Mouse (Mus musculus): ENCODE results near the gene Map6. TPM values are rescaled to one million over a fixed set of nuclear protein-coding genes. Genes with fewer than 3 reads are reported as not detected.
A peak's percentile ranks its signal among the peaks of the same experiment; 100 is the strongest.

Map6 gene
- polyA plus RNA-seq, 1 experiment, result 0.39 TPM

DNA sequence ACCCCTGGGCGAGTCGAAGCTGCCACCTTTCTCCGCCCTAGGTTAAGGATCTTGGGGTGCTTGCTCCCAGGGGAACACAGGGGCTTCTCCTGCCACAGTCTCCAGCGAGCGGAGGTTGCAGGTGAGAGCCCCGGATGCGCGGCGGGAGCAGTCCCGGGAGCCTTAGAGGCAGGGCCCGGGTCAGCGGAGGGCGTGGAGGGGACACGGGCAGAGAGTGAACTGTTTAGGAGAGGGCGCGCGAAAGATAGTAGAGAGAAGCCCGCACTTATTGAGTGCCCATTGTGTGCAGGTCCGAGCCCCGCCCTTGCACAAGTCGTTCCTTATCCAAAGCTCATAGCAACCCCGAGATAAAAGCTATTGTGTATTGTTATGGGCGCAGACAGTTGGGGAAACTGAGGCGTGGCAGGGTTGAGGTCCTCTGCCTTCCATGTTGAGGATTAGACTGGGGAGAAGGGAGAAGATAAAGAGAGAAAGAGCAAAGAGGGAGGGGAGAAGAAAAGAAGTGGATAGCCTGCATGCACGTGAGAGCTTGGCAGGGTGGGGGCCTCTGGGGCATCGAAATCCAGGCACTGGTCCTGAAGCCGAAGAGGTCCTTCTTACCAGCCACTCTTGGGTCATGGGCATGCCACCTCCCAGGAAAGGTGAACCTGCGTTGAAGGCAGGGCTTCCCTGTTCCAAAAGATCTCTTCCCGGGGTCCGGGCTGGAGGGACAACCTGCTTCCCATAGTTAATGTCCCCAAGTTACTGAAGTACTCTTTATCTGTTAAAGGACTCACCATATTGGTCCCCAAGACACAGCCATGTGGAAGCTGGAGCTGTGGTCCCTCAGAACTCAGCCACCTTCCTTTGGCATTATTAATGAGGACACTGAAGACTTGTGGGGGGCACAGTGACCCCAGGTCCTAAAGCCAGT, 115.1 kb downstream of the Map6 start:
- Histone ChIP-seq H3K27ac (ENCODE audit: insufficient read depth, low read length) (no peak overlapping the region), H3K27me3 (ENCODE audit: control insufficient read depth, insufficient read depth, low read length) (0 out of 2 replicates have a peak, but pooled peaks cover 6% of the 10 kb centered on the region), H3K4me3 (ENCODE audit: extremely low read depth, insufficient read depth, insufficient read length) (peak overlapping the region; percentile 64), H3K4me1 (ENCODE audit: control insufficient read depth, insufficient read depth, insufficient read length) (no peaks in the 10 kb centered on the region), H3K36me3 (ENCODE audit: control insufficient read depth, insufficient read depth, low read length) (no peaks in the 10 kb centered on the region)
- TF ChIP-seq POLR2A (IDR thresholded peaks at IDR 0.05; ENCODE audit: low read depth, low read length) (no peak), CTCF (IDR thresholded peaks at IDR 0.05; ENCODE audit: extremely low read depth, insufficient read depth, insufficient read length, insufficient replicate concordance) (no peak)
- DNase-seq (ENCODE audit: low read depth in 1 of 2, low spot score in 2 of 2), result peak in 1 of 2 experiments; percentile 20
- WGBS, result 15% methylated on average over 30 of the region's 30 CpGs

- Histone ChIP-seq H3K27me3 (ENCODE audit: control insufficient read depth, insufficient read depth, low read length) (0 out of 2 replicates have a peak, but pooled peaks cover 6% of the 10 kb centered on the region), H3K4me1 (ENCODE audit: control insufficient read depth, insufficient read depth, insufficient read length) (no peaks in the 10 kb centered on the region), H3K4me3 (ENCODE audit: extremely low read depth, insufficient read depth, insufficient read length) (no peak overlapping the region), H3K27ac (ENCODE audit: insufficient read depth, low read length) (no peak overlapping the region), H3K36me3 (ENCODE audit: control insufficient read depth, insufficient read depth, low read length) (no peaks in the 10 kb centered on the region; the same call in 1 of the 2 replicates)
- WGBS, result 73% methylated on average over 5 of the region's 5 CpGs
- no peak for DNase-seq (ENCODE audit: low read depth in 1 of 2, low spot score in 2 of 2)
- TF ChIP-seq CTCF (IDR thresholded peaks at IDR 0.05; ENCODE audit: extremely low read depth, insufficient read depth, insufficient read length, insufficient replicate concordance) (no peak), POLR2A (IDR thresholded peaks at IDR 0.05; ENCODE audit: low read depth, low read length) (no peak)
Measured at GRCm38 (mm10) chr7:99383246-99383645, 116.0 kb downstream of the Map6 start.

DNA sequence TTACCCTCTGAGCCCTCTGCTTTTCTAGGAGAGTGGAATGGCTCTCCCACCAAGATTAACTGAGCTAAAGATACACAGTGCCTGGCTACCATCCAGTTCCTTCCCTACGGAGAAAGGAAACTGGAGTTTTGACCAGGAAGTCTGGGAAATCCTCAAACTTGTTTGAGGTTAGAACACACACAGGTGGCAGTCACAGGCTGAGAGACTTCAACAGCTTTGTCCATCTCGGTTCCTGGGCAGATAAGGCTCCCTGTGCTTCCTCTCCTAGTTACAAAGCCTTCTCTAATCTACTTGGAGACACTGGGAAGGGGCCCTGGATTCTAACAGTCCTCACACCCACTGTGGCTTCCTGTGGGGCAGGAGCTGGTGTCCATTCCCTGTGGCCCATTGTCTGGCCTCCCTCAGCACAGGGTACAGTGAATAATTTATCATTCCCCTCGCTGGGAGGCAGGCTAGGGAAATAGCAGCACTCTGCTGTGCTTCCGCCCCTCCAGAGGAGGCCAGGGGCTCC, 116.9 kb downstream of the Map6 start:
- 65% methylated on average over 4 of the region's 4 CpGs for WGBS
- no peak overlapping the region for H3K27ac ChIP-seq (ENCODE audit: insufficient read depth, low read length)
- H3K4me3 ChIP-seq (ENCODE audit: extremely low read depth, insufficient read depth, insufficient read length), result no peak overlapping the region
- DNase-seq (ENCODE audit: low read depth in 1 of 2, low spot score in 2 of 2), result no peak
- H3K36me3 ChIP-seq (ENCODE audit: control insufficient read depth, insufficient read depth, low read length), result no peaks in the 10 kb centered on the region; the same call in 1 of the 2 replicates
- 0 out of 2 replicates have a peak, but pooled peaks cover 6% of the 10 kb centered on the region for H3K27me3 ChIP-seq (ENCODE audit: control insufficient read depth, insufficient read depth, low read length)
- TF ChIP-seq POLR2A (IDR thresholded peaks at IDR 0.05; ENCODE audit: low read depth, low read length) (no peak), CTCF (IDR thresholded peaks at IDR 0.05; ENCODE audit: extremely low read depth, insufficient read depth, insufficient read length, insufficient replicate concordance) (no peak)
- no peaks in the 10 kb centered on the region for H3K4me1 ChIP-seq (ENCODE audit: control insufficient read depth, insufficient read depth, insufficient read length)

GRCm38 (mm10) chr7:99386030-99386429, 118.8 kb downstream of the Map6 start:
- no peak for TF ChIP-seq CTCF (IDR thresholded peaks at IDR 0.05; ENCODE audit: extremely low read depth, insufficient read depth, insufficient read length, insufficient replicate concordance)
- no peak for TF ChIP-seq POLR2A (IDR thresholded peaks at IDR 0.05; ENCODE audit: low read depth, low read length)
- 84% methylated on average over 5 of the region's 5 CpGs for WGBS
- Histone ChIP-seq H3K27me3 (ENCODE audit: control insufficient read depth, insufficient read depth, low read length) (0 out of 2 replicates have a peak, but pooled peaks cover 6% of the 10 kb centered on the region), H3K27ac (ENCODE audit: insufficient read depth, low read length) (no peak overlapping the region), H3K4me3 (ENCODE audit: extremely low read depth, insufficient read depth, insufficient read length) (no peak overlapping the region), H3K36me3 (ENCODE audit: control insufficient read depth, insufficient read depth, low read length) (no peaks in the 10 kb centered on the region; the same call in 1 of the 2 replicates), H3K4me1 (ENCODE audit: control insufficient read depth, insufficient read depth, insufficient read length) (no peaks in the 10 kb centered on the region)
- DNase-seq (ENCODE audit: low read depth in 1 of 2, low spot score in 2 of 2), result no peak

Other genes starting within 250 kb of the Map6 start
- 45.9 and 112 TPM in 2 replicates for gene Uvrag, start 126.3 kb upstream of the Map6 start, polyA plus RNA-seq (2012; rRNA removed)
- gene Dgat2, start 84.7 kb upstream of the Map6 start, polyA plus RNA-seq (2012; rRNA removed), result 12.0 and 12.8 TPM in 2 replicates
- gene Mogat2, start 28.8 kb upstream of the Map6 start, polyA plus RNA-seq (2012; rRNA removed), result 0.21 and 0.47 TPM in 2 replicates
- 69.3 and 84.2 TPM in 2 replicates for gene Serpinh1, start 85.8 kb downstream of the Map6 start, polyA plus RNA-seq (2012; rRNA removed)
- gene Gdpd5, start 114.0 kb downstream of the Map6 start, polyA plus RNA-seq (2012; rRNA removed), result 12.0 and 14.8 TPM in 2 replicates
- gene Klhl35, start 198.6 kb downstream of the Map6 start, polyA plus RNA-seq (2012; rRNA removed), result 1.3 and 2.6 TPM in 2 replicates
- gene Rps3, start 216.3 kb downstream of the Map6 start, polyA plus RNA-seq (2012; rRNA removed), result 324 and 363 TPM in 2 replicates

All from spleen, adult 2 months (tissue).